Mouse (Mus musculus) forebrain, postnatal 0 days (tissue): ENCODE measurements around the gene Aftph. TPM values are rescaled to one million over a fixed set of nuclear protein-coding genes. Genes with fewer than 3 reads are reported as not detected.
"Not testable (repeated sequence)": the region's sequence is repeated elsewhere in the genome, so short reads cannot be mapped to it uniquely, and the experiment has no call there.

Experiments
- ATAC-seq: fragments of 200-750 bp; cut with Nextera tagmentation; 2 replicates; pipeline ENCODE4 v1.8.0; 2017; ENCODE audit warnings: mild to moderate bottlenecking, moderate library complexity
- DNase-seq: peaks from one replicate; pipeline ENCODE4 v3.0.0-alpha.2; 2015
- H3K27ac ChIP-seq: fragments of 300-500 bp; sonication (generic); 2 replicates; pipeline ENCODE4 v1.5.1; 2014; ENCODE audit warnings: low read depth, mild to moderate bottlenecking, antibody characterized with exemption, low read length, moderate library complexity, mixed read lengths
- H3K27me3 ChIP-seq: fragments of 300-500 bp; sonication (generic); 2 replicates; pipeline ENCODE4 v1.6.1; 2014; ENCODE audit warnings: mild to moderate bottlenecking, low read length, mixed read lengths; ENCODE audit not compliant: insufficient read depth
- H3K36me3 ChIP-seq: fragments of 300-500 bp; sonication (generic); 2 replicates; pipeline ENCODE4 v1.6.1; 2014; ENCODE audit warnings: mild to moderate bottlenecking, moderate library complexity; ENCODE audit not compliant: insufficient read depth
- H3K4me1 ChIP-seq: fragments of 300-500 bp; sonication (generic); 2 replicates; pipeline ENCODE4 v1.6.1; 2014; ENCODE audit warnings: antibody characterized with exemption; ENCODE audit not compliant: insufficient read depth
- H3K4me2 ChIP-seq: fragments of 300-500 bp; sonication (generic); 2 replicates; pipeline ENCODE4 v1.6.1; 2014; ENCODE audit warnings: low read depth, mild to moderate bottlenecking, moderate library complexity
- H3K4me3 ChIP-seq: fragments of 300-500 bp; sonication (generic); 2 replicates; pipeline ENCODE4 v1.5.1; 2014; ENCODE audit warnings: low read depth, low read length, mixed read lengths
- H3K9ac ChIP-seq: fragments of 300-500 bp; sonication (generic); 2 replicates; pipeline ENCODE4 v1.6.1; 2014; ENCODE audit warnings: mild to moderate bottlenecking
- H3K9me3 ChIP-seq: fragments of 300-500 bp; sonication (generic); 2 replicates; pipeline ENCODE4 v1.6.1; 2016; ENCODE audit warnings: low read length
- CTCF ChIP-seq: sonication (generic); IDR thresholded peaks from 2 replicates; pipeline ENCODE4 v1.5.1; 2016; ENCODE audit warnings: antibody characterized with exemption, control low read depth, low read depth
- WGBS: fragments of 180-500 bp; shearing (Covaris S2); extraction: QIAGEN DNeasy Blood & Tissue Kit; methylation state at CpG from one replicate; pipeline ENCODE4 v1.1.7; 2014; 5-methylcytosine and 5-hydroxymethylcytosine counted together
- polyA plus RNA-seq: library from polyadenylated mRNA; unstranded; fragments of >200 nt; fragmentation: Nextera tagmentation; extraction: Ambion mirVana; gene quantifications from 2 replicates; pipeline ENCODE4 v1.2.1, GENCODE M21; 2015
- total RNA-seq: library from RNA; depleted of rRNA; stranded (reverse); fragments of >200 nt; gene quantifications from 2 replicates; pipeline ENCODE4 v1.2.3, GENCODE M21; 2014

The Aftph gene
- total and polyA plus RNA-seq, 2 experiments from 2014 or later: 24.2 to 73.9 TPM

DNA sequence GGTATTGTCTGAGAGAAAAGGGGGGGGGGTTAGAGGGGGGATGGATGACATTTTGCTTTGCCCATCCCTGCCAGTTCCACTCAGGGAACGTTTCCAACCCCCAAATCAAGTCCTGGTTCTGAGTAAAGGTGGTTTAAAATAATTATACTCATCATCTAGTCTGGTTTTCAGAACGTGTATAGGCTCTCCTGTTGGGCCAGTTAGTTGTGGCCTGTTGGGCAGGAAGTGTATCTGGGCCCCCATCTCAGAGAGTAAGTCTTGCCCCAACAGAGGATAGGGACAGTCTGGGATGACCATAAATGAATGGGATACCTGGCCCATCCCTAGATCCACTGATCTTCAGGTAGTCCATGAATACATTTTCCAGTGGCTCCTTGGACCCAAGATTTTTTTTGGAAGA, 41.2 kb upstream of the Aftph start:
- H3K27me3 ChIP-seq: no peaks in the 10 kb centered on the region
- H3K27ac ChIP-seq: no peak overlapping the region
- no peak for TF ChIP-seq CTCF

DNA sequence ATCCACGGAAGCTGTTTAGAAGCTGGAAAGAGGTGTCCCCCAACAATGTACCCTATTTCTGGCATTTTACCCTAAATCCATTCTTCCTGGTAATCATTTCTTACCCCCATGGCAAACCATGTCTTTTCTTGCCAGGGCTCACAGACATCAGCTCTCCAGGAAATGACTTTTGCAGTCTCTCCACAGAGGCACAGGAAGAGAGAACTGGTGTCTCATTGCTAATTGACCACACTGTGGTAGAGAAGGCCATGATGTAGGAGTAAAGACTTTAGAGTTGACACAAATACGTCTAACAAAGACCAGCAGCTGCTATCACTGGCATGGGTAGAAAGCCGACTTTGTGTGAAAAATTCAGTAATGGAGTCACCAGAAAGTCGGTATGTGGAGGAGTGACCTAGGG, 38.9 kb upstream of the Aftph start:
- H3K4me2 ChIP-seq: no peak overlapping the region
- DNase-seq (no peak), ATAC-seq (no peak)
- WGBS: 80% methylated on average over 4 of the region's 4 CpGs
- no peak overlapping the region for H3K4me3 ChIP-seq
- no peaks in the 10 kb centered on the region for H3K36me3 ChIP-seq
- no peak overlapping the region for H3K9ac ChIP-seq
- H3K9me3 ChIP-seq: 0 out of 2 replicates have a peak, but pooled peaks cover 4% of the 10 kb centered on the region
- no peaks in the 10 kb centered on the region for H3K4me1 ChIP-seq
- H3K27ac ChIP-seq: no peak overlapping the region
- no peaks in the 10 kb centered on the region for H3K27me3 ChIP-seq
- no peak for TF ChIP-seq CTCF

More for the DNA sequence above, 41.2 kb upstream of the Aftph start:
- Histone ChIP-seq H3K4me2 (no peak overlapping the region), H3K9ac (no peak overlapping the region), H3K9me3 (0 out of 2 replicates have a peak, but pooled peaks cover 4% of the 10 kb centered on the region), H3K4me1 (no peaks in the 10 kb centered on the region), H3K4me3 (no peak overlapping the region), H3K36me3 (no peaks in the 10 kb centered on the region)
- ATAC-seq (no peak), DNase-seq (no peak)
- WGBS: 53% methylated on average over 2 of the region's 2 CpGs

DNA sequence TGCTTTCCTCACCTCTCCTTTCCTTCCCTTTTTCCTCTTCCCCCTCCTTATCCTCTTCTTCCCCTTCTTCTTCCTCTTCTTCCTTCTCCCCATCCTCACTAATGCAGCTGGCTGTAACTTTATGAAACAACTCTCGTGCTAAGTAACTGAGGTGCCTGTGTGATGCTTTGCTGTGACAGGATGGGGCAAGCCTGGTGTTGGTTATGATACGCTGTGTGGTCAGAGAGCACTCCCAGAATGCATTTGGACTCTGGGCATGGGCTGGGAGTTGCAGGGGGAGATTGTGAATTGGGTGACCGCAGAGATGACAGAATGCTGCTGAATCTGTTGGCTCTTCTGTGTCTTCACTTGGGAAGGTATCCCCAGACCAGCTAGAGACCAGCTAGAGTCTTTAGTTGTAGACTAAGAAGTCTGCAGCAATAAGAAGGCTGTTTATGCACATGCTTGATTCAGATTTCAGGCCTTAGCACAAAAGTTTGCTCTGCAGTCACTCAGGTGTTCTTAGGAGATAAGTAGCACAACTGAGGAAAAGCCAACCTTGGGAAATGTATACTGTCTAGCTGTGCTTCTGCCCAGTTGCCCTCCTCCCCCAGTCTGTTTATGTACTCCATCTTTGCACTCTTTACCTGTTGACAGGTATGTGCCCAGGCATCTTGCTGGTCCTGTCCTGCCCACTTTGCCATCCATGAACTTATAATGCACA, 37.6 kb upstream of the Aftph start:
- ATAC-seq (no peak), DNase-seq (no peak)
- H3K27ac ChIP-seq: no peak overlapping the region
- no peaks in the 10 kb centered on the region for H3K36me3 ChIP-seq
- TF ChIP-seq CTCF: no peak
- H3K4me3 ChIP-seq: no peak overlapping the region
- H3K9me3 ChIP-seq: no peaks in the 10 kb centered on the region
- 92% methylated on average over 3 of the region's 3 CpGs for WGBS
- H3K27me3 ChIP-seq: no peaks in the 10 kb centered on the region
- H3K4me1 ChIP-seq: no peaks in the 10 kb centered on the region
- no peak overlapping the region for H3K4me2 ChIP-seq
- no peak overlapping the region for H3K9ac ChIP-seq

DNA sequence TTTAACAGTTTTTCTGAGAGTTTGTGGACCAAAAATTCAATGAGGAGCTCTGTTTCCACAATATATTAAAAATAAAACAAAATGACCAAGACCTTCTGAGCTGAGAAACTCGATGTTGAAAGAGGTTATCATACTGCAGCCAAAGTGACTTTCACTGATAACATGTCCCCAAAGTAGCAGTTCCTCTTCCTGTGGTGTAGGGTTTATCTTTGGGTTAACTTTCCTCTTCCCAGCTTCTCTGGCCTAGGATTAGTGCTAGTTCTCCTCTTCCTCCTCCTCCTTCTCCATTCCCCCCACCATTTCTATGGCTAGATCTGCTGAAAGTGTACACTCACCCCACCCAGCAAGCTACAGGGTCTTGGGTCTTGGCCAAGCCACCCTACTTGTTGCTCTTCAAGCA, 36.9 kb upstream of the Aftph start:
- Histone ChIP-seq H3K27me3 (no peaks in the 10 kb centered on the region), H3K9ac (no peak overlapping the region), H3K4me3 (no peak overlapping the region), H3K4me1 (no peaks in the 10 kb centered on the region), H3K9me3 (no peaks in the 10 kb centered on the region), H3K36me3 (no peaks in the 10 kb centered on the region), H3K27ac (no peak overlapping the region), H3K4me2 (no peak overlapping the region)
- WGBS: 90% methylated on average over 1 of the region's 1 CpGs
- ATAC-seq (no peak), DNase-seq (no peak)
- no peak for TF ChIP-seq CTCF

DNA sequence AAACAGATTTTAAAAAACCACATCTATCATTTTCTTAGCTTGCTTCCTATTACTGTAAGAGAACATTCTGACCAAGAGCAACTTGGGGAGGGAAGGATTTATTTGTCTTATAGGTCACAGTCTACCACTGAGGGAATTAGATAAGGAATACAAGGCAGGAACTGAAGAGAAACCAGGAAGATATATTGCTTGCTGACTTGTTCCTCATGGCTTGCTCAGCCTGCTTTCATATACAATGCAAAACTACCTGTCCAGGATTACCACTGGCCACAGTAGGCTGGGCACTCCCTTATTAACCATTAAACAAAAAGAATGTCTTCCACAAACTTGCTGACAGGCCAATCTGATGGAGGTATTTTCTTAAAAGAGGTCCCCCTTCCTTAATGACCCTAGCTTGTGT, 35.3 kb upstream of the Aftph start:
- Histone ChIP-seq H3K4me1 (no peaks in the 10 kb centered on the region), H3K4me2 (no peak overlapping the region), H3K9me3 (no peaks in the 10 kb centered on the region), H3K27me3 (no peaks in the 10 kb centered on the region), H3K36me3 (no peaks in the 10 kb centered on the region), H3K27ac (no peak overlapping the region), H3K9ac (no peak overlapping the region), H3K4me3 (no peak overlapping the region)
- DNase-seq: no peak
- no peak for ATAC-seq
- TF ChIP-seq CTCF: no peak

DNA sequence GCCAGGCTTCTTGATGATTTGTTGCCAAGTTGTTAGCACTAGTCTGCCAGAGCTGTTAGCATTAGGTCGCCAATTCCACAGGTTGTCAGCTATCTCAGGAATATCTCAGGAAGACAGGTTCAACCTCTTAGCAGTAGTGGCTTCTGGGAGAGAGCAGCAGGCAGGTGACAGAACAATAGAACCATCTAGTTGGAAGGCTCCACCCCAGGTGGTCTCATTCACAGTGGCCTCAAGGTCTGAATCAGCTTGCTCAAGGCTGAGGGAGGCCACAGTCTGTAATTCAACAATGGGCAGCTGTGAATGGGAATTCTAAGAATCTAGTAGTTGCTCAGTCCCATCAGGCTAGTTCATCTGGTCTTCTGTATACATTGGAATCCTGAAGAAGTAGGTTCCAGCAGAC, 31.3 kb upstream of the Aftph start:
- no peak for ATAC-seq
- H3K9ac ChIP-seq: no peak overlapping the region
- no peak overlapping the region for H3K4me3 ChIP-seq
- H3K9me3 ChIP-seq: no peaks in the 10 kb centered on the region
- WGBS: 59% methylated on average over 1 of the region's 1 CpGs
- H3K4me1 ChIP-seq: no peaks in the 10 kb centered on the region
- no peak overlapping the region for H3K27ac ChIP-seq
- DNase-seq: no peak
- H3K4me2 ChIP-seq: no peak overlapping the region
- no peak for TF ChIP-seq CTCF
- H3K36me3 ChIP-seq: no peaks in the 10 kb centered on the region
- H3K27me3 ChIP-seq: no peaks in the 10 kb centered on the region

DNA sequence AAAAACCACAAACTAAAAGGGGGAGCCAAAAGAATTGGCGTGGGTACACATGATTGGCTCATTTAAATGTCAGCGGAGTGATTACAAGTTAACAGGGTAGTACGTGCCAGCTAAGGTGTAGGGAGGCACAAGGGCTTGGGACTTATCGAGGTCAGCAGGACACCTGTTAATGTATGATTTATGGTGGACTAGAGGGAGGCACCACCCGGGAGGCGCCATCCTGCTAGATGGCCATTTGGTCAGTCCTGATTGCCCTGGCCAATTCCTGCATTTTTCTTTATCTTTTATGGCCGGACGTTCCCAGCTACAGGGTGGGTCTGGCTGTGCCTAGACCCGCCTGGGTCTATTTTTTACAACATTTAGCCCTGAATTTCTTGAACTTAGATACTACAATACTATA, 30.4 kb upstream of the Aftph start:
- not testable (repeated sequence) for H3K27me3 ChIP-seq, H3K4me3 ChIP-seq, H3K9me3 ChIP-seq, H3K27ac ChIP-seq, H3K4me2 ChIP-seq, H3K4me1 ChIP-seq, DNase-seq, H3K36me3 ChIP-seq, H3K9ac ChIP-seq, ATAC-seq
- WGBS: 87% methylated on average over 9 of the region's 9 CpGs

DNA sequence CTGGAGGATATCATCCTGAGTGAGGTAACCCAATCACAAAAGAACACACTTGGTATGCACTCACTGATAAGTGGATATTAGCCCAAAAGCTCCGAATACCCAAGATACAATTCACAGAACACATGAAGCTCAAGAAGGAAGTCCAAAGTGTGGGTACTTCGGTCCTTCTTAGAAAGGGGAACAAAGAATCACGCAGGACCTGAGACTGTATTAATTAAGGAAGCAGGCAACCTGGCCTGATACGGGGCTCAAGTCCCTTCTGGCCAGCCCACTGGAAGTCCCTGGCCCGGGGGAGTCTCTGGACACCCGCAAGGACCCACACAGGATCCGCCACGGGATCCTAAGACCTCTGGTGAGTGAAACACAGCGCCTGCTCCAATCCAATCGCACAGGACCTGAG, 20.6 kb upstream of the Aftph start:
- H3K4me1 ChIP-seq, H3K4me2 ChIP-seq, H3K36me3 ChIP-seq, H3K9ac ChIP-seq, H3K4me3 ChIP-seq, H3K27me3 ChIP-seq, DNase-seq, H3K9me3 ChIP-seq, ATAC-seq, H3K27ac ChIP-seq: not testable (repeated sequence)
- WGBS: 95% methylated on average over 10 of the region's 10 CpGs
